16 mouse cellular contexts compared by ENCODE assay signal in genomic region chr3:86541863-86542397, GRCm38 (mm10). TPM values are rescaled to one million over a fixed set of nuclear protein-coding genes. Genes with fewer than 3 reads are reported as not detected.
DNase-seq lines count a peak whose midpoint lies in the region; ATAC-seq and TF ChIP-seq lines count a peak whose summit lies in the region.
"Had no signal": no experiment of that assay in that cellular context is flagged by ENCODE, and none has a peak within 500 bp of the region (broad histone marks: within the 10 kb centered on the region; RNA-seq: fewer than 3 reads in every experiment).

No protein-coding gene starts in this region.

- no peak for ATAC-seq in embryonic facial prominence, embryonic 14.5 days (ENCODE audit: low read depth)
- ATAC-seq in hindbrain, postnatal 0 days: no peak
- no peak for ATAC-seq in neural tube, embryonic 15.5 days (ENCODE audit: low FRiP score)
- no peak for ATAC-seq in forebrain, embryonic 11.5 days (replicated peaks; ENCODE audit: low FRiP score)
- ATAC-seq: Patski had no signal

- peak overlapping the region; percentile 68 for H3K9ac ChIP-seq in embryonic facial prominence, embryonic 14.5 days (ENCODE audit: low read depth, low read length)
- 0 out of 2 replicates have a peak overlapping the region, but pooled peaks have one; percentile 24 for H3K9ac ChIP-seq in hindbrain, postnatal 0 days (replicated peaks; ENCODE audit: low read length)
- 0 out of 2 replicates have a peak overlapping the region, but pooled peaks have one; percentile 3 for H3K9ac ChIP-seq in neural tube, embryonic 15.5 days (replicated peaks)
- H3K9ac ChIP-seq in forebrain, embryonic 11.5 days (ENCODE audit: low read length): no peak overlapping the region
- H3K9ac ChIP-seq: heart, embryonic 15.5 days; lung, embryonic 15.5 days had no signal

- no peak for DNase-seq in embryonic facial prominence, embryonic 14.5 days (ENCODE audit: low spot score)
- no peak for DNase-seq in hindbrain, postnatal 0 days (ENCODE audit: low spot score)
- no peak for DNase-seq in midbrain, embryonic 10.5 days (ENCODE audit: low spot score)
- no peak for DNase-seq in spleen, postnatal 36 days (ENCODE audit: low spot score in 2 of 2)
- DNase-seq in heart, adult 11 months: no peak
- DNase-seq in forebrain, embryonic 11.5 days (ENCODE audit: low spot score): no peak
- DNase-seq: cerebellum, postnatal 14 days; kidney, adult 18-20 months; thymus, postnatal 36 days had no signal

- H3K36me3 ChIP-seq in embryonic facial prominence, embryonic 14.5 days (ENCODE audit: control insufficient read depth, insufficient read depth, low read length): no peaks in the 10 kb centered on the region
- no peaks in the 10 kb centered on the region for H3K36me3 ChIP-seq in hindbrain, postnatal 0 days (ENCODE audit: insufficient read depth, low read length)
- no peaks in the 10 kb centered on the region for H3K36me3 ChIP-seq in midbrain, embryonic 10.5 days
- H3K36me3 ChIP-seq in neural tube, embryonic 15.5 days: no peaks in the 10 kb centered on the region
- H3K36me3 ChIP-seq in forebrain, embryonic 11.5 days (ENCODE audit: control insufficient read depth, insufficient read depth, low read length): no peaks in the 10 kb centered on the region
- H3K36me3 ChIP-seq: heart, embryonic 15.5 days; lung, embryonic 15.5 days had no signal

- no peak for TF ChIP-seq CTCF in hindbrain, postnatal 0 days (IDR thresholded peaks at IDR 0.05; ENCODE audit: low read depth)

- WGBS in embryonic facial prominence, embryonic 14.5 days: 54% methylated on average over 1 of the region's 1 CpGs
- WGBS in hindbrain, postnatal 0 days: 73% methylated on average over 1 of the region's 1 CpGs
- WGBS in midbrain, embryonic 10.5 days: 60% methylated on average over 1 of the region's 1 CpGs
- 30% methylated on average over 1 of the region's 1 CpGs for WGBS in neural tube, embryonic 15.5 days
- 67% methylated on average over 1 of the region's 1 CpGs for WGBS in forebrain, embryonic 11.5 days

- no peaks in the 10 kb centered on the region for H3K9me3 ChIP-seq in embryonic facial prominence, embryonic 14.5 days (ENCODE audit: control insufficient read depth, low read length)
- H3K9me3 ChIP-seq in hindbrain, postnatal 0 days (ENCODE audit: low read length): no peaks in the 10 kb centered on the region
- no peaks in the 10 kb centered on the region for H3K9me3 ChIP-seq in midbrain, embryonic 10.5 days (replicated peaks)
- no peaks in the 10 kb centered on the region for H3K9me3 ChIP-seq in neural tube, embryonic 15.5 days (replicated peaks)
- H3K9me3 ChIP-seq in forebrain, embryonic 11.5 days (ENCODE audit: control insufficient read depth, low read length): no peaks in the 10 kb centered on the region
- H3K9me3 ChIP-seq: heart, embryonic 15.5 days; lung, embryonic 15.5 days; megakaryocyte, embryonic 14.5 days had no signal

- peaks cover 14% of the 10 kb centered on the region for H3K4me1 ChIP-seq in embryonic facial prominence, embryonic 14.5 days (ENCODE audit: control insufficient read depth, insufficient read depth, low read length)
- no peaks in the 10 kb centered on the region for H3K4me1 ChIP-seq in hindbrain, postnatal 0 days (ENCODE audit: insufficient read depth, low read length)
- peaks cover 61% of the 10 kb centered on the region for H3K4me1 ChIP-seq in midbrain, embryonic 10.5 days
- H3K4me1 ChIP-seq in neural tube, embryonic 15.5 days: peaks cover 21% of the 10 kb centered on the region
- peaks cover 12% of the 10 kb centered on the region; the same call in 1 of the 2 replicates for H3K4me1 ChIP-seq in forebrain, embryonic 11.5 days (replicated peaks; ENCODE audit: control insufficient read depth, insufficient read depth, low read length)

- peak overlapping the region; percentile 77 for H3K27ac ChIP-seq in embryonic facial prominence, embryonic 14.5 days (replicated peaks; ENCODE audit: low read depth, low read length)
- no peak overlapping the region for H3K27ac ChIP-seq in hindbrain, postnatal 0 days
- H3K27ac ChIP-seq in midbrain, embryonic 10.5 days (replicated peaks): peak overlapping the region; percentile 76
- H3K27ac ChIP-seq in neural tube, embryonic 15.5 days (replicated peaks): peak overlapping the region; percentile 66
- no peak overlapping the region for H3K27ac ChIP-seq in forebrain, embryonic 11.5 days (ENCODE audit: low read depth, low read length)
- H3K27ac ChIP-seq: heart, embryonic 15.5 days; layer of hippocampus, adult 2 months; lung, embryonic 15.5 days had no signal

- H3K27me3 ChIP-seq in embryonic facial prominence, embryonic 14.5 days (replicated peaks; ENCODE audit: control insufficient read depth, insufficient read depth, low read length): 0 out of 2 replicates have a peak, but pooled peaks cover 3% of the 10 kb centered on the region
- H3K27me3 ChIP-seq in hindbrain, postnatal 0 days (ENCODE audit: insufficient read depth, low read length): no peaks in the 10 kb centered on the region
- H3K27me3 ChIP-seq in midbrain, embryonic 10.5 days (ENCODE audit: low read depth, poor library complexity, severe bottlenecking): peaks cover 79% of the 10 kb centered on the region
- no peaks in the 10 kb centered on the region for H3K27me3 ChIP-seq in neural tube, embryonic 15.5 days (replicated peaks)
- peaks cover 39% of the 10 kb centered on the region for H3K27me3 ChIP-seq in forebrain, embryonic 11.5 days (ENCODE audit: control insufficient read depth, insufficient read depth, low read length)
- H3K27me3 ChIP-seq: Patski had no signal

- H3K4me2 ChIP-seq in embryonic facial prominence, embryonic 14.5 days (ENCODE audit: low read depth, low read length): peak overlapping the region; percentile 51
- H3K4me2 ChIP-seq in hindbrain, postnatal 0 days (ENCODE audit: low read depth, low read length): peak overlapping the region; percentile 49
- H3K4me2 ChIP-seq in neural tube, embryonic 15.5 days: peak overlapping the region; percentile 49
- H3K4me2 ChIP-seq in forebrain, embryonic 11.5 days (ENCODE audit: low read depth, low read length, severe bottlenecking): no peak overlapping the region
- H3K4me2 ChIP-seq: heart, embryonic 15.5 days; lung, embryonic 15.5 days had no signal

- H3K4me3 ChIP-seq in embryonic facial prominence, embryonic 14.5 days (ENCODE audit: low read depth, low read length): peak overlapping the region; percentile 32
- peak overlapping the region; percentile 28 for H3K4me3 ChIP-seq in hindbrain, postnatal 0 days (ENCODE audit: low read length)
- peak overlapping the region; percentile 85 for H3K4me3 ChIP-seq in midbrain, embryonic 10.5 days
- H3K4me3 ChIP-seq in neural tube, embryonic 15.5 days (replicated peaks): 0 out of 2 replicates have a peak overlapping the region, but pooled peaks have one; percentile 8
- no peak overlapping the region for H3K4me3 ChIP-seq in forebrain, embryonic 11.5 days (ENCODE audit: low read depth, low read length)
- H3K4me3 ChIP-seq: heart, embryonic 15.5 days; layer of hippocampus, adult 2 months; lung, embryonic 15.5 days; megakaryocyte, embryonic 14.5 days had no signal

RNA-seq across cellular contexts. Expression of gene Mab21l2, which starts 6.5 kb away (rescaled TPM):
- 33.9 and 45.0 TPM in 2 replicates for polyA plus RNA-seq in embryonic facial prominence, embryonic 14.5 days (2014; fragmentation: Nextera tagmentation; extraction: Ambion mirVana)
- 92.9 and 93.4 TPM in 2 replicates for total RNA-seq in hindbrain, postnatal 0 days (2014; rRNA removed)
- polyA plus RNA-seq in hindbrain, postnatal 0 days (2015; fragmentation: Nextera tagmentation; extraction: Ambion mirVana): 98.1 and 112 TPM in 2 replicates
- 82.0 and 99.0 TPM in 2 replicates for polyA plus RNA-seq in midbrain, embryonic 10.5 days (2016; fragmentation: Nextera tagmentation; extraction: Ambion mirVana)
- polyA plus RNA-seq in neural tube, embryonic 15.5 days (2015; fragmentation: Nextera tagmentation; extraction: Ambion mirVana): 174 and 200 TPM in 2 replicates
- 7.1 and 7.5 TPM in 2 replicates for polyA plus RNA-seq in forebrain, embryonic 11.5 days (2014; fragmentation: Nextera tagmentation; extraction: Ambion mirVana)
- total RNA-seq: layer of hippocampus, adult 2 months had no signal
- polyA plus RNA-seq: gonadal fat pad, adult 2 months; Patski had no signal

Comparison
In these comparisons a context has a peak if more than half of its experiments do, and no peak if none do; other contexts are left out.
1. H3K27ac ChIP-seq: peak in embryonic facial prominence, embryonic 14.5 days (single experiment), midbrain, embryonic 10.5 days (single experiment) and neural tube, embryonic 15.5 days (single experiment); none in hindbrain, postnatal 0 days (single experiment) and forebrain, embryonic 11.5 days (single experiment).